Mouse (Mus musculus) kidney, postnatal 10 days (tissue): ENCODE results near the gene Trim60.
"Not testable (repeated sequence)": the region's sequence is repeated elsewhere in the genome, so short reads cannot be mapped to it uniquely, and the experiment has no call there.

ENCODE experiments used
- DNase-seq: peaks from one replicate; pipeline ENCODE4 v3.0.0; 2021; ENCODE audit warnings: mixed read lengths

The Trim60 gene

GRCm38 (mm10) chr8:65018423-65018822, at the start of gene Trim60, which contains the start of gene Trim61:
Gene Trim60, minus strand, starts transcription at chr8:65018584.
Gene Trim61, minus strand, starts transcription at chr8:65018523.
- DNase-seq: no peak

GRCm38 (mm10) chr8:65067694-65068472, 49.5 kb upstream of the Trim60 start:
- DNase-seq: no peak

DNA sequence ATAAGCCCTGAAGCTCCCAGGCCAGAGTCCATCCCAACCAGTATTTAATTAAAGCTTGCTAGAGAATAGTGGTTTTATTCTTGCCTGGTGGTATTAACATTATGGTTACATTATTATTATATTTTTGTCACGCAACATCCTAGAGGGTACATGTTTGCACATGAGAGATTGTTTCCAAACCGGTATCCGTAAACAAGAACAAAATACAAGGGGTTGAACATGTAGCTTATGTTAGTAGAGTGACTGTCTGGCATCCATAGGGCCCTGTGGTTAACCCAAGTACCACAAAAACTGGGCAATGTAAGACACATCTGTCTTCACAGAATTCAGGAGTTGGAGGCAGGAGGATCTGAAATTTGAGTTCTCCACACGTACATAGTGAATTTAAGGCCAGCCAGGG, 48.6 kb upstream of the Trim60 start:
- no peak for DNase-seq

- no peak for DNase-seq
Measured at GRCm38 (mm10) chr8:65065622-65066021, 47.2 kb upstream of the Trim60 start.

GRCm38 (mm10) chr8:65064071-65064470, 45.7 kb upstream of the Trim60 start:
- no peak for DNase-seq

DNA sequence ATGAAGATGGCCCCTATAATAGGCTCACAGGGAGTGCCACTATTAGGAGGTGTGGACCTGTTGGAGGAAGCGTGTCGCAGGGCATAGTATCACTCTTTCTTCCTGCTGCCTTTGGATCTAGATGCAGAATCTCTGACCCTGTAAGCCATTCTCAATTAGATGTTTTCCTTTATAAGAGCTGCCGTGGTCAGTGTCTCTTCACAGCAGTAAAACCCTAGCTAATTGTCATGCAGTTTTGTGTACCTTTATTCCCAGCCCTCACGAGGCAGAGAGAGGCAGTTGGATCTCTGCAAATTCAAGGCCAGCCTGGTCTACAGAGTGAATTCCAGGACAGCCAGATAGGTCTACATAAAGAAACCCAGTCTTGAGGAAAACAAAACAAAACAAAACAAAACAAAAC, 43.8 kb upstream of the Trim60 start:
- no peak for DNase-seq

DNA sequence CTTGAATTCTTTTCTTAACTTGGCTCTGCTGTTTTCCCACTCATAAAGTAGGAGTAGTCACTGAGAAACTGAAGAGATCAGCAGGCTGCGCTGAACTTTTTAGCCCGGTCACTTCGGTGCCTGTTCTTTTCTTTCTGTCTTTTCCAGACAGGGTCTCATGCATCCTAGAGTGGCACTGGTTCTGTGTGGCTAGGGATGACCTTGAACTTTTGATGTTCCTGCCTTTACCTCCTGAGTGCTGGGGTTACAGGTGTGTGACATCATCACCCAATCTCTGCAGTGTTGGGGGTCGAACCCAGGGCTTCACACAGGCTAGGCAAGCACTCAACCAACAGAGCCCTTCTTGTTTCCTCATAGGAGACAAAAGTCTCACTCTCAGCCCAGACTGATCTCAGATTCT, 38.3 kb upstream of the Trim60 start:
- no peak for DNase-seq

- no peak for DNase-seq
Measured at GRCm38 (mm10) chr8:65053968-65054367, 35.6 kb upstream of the Trim60 start.

DNA sequence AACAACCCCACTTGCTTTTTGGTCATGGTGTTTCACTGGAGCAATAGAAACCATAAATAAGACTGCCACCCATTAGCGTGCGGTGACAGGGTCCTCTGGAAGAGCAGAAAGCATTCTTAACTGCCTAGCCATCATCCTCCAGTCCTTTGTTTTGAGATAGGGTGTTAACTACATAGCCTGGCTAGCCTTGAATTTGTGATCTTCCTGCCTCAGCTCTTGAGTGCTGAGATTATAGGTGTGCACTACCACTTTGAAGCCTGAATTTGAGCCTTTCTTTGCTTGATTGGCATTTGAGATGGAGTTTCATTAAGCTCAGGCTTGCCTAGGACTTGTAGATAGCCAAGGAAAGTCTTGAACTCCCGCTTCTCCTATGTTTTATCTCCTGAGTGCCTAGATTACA, 35.2 kb upstream of the Trim60 start:
- DNase-seq: no peak

DNA sequence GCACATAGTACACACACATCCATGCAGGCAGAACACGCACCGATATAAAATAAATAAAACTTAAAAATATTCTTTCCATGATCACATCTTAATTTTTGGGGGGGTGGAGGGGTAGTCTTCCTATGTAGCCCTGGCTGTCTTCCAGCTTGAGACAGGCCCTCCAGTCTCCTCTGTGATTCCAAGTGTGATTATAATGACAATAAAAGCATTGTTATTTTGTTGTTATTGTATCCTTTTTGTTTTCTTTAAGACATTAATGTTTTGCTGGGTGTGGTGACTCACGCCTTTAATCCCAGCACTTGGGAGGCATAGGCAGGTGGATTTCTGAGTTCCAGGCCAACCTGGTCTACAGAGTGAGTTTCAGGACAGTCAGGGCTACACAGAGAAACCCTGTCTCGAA, 29.4 kb upstream of the Trim60 start:
- no peak for DNase-seq

GRCm38 (mm10) chr8:65047193-65047592, 28.8 kb upstream of the Trim60 start:
- DNase-seq: no peak

DNA sequence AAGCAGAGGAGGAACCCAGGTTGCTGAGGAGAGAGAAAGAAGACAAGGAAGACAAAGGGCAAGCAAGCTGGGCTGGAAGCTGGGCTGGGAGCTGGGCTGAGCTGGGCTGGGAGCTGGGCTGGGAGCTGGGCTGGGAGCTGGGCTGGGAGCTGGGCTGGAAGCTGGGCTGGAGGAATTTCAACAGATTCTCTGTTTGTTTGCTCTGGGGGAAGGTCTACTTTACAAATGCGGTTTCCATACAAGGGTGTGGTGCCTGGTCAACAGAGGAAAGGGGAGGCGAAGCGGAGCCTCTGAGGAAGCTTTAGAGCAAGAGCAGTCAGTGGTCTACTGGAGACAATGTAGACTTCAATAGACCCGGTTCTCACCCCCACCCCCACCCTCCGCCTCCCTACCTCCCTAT, 28.2 kb upstream of the Trim60 start:
- no peak for DNase-seq

- DNase-seq: peak; percentile 66
Measured at GRCm38 (mm10) chr8:65037117-65037533, 18.7 kb upstream of the Trim60 start, which contains the start of gene Apela. Gene Apela, minus strand, starts transcription at chr8:65037336.

GRCm38 (mm10) chr8:65034136-65034535, 15.8 kb upstream of the Trim60 start:
- no peak for DNase-seq

GRCm38 (mm10) chr8:65033056-65033455, 14.7 kb upstream of the Trim60 start:
- no peak for DNase-seq

- DNase-seq: no peak
Measured at GRCm38 (mm10) chr8:65032107-65032506, 13.7 kb upstream of the Trim60 start.

DNA sequence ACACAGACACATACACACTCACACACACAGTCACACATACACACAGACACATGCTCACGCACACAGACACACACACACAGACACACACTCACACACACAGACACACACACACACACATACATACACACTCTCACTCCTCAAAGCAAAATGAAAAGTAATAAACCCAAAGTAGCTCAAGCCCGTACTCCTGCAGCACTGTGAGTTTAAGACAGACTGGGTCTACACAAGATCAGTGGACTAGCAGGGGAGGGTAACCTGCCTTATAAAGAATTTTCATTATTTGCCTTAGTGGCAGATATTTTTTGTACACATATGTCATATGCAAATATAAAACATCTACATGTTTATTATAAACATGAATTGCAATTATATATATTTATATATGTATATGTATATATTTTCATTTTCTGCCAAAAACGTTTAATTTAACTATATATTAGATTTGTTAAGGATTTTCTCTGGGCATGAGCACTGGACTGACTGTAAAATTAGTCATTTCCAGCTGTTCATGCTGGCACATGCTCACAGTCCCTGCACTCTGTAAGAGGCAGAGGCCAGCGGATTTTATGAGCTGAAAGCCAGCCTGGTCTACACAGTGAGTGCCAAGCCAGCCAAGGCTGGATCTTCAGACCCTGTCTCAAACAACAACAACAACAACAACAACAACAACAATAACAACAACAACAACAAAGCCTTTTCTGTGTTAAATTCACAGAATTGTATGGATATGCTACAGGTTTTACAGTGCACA, 12.5 kb upstream of the Trim60 start:
- no peak for DNase-seq

DNA sequence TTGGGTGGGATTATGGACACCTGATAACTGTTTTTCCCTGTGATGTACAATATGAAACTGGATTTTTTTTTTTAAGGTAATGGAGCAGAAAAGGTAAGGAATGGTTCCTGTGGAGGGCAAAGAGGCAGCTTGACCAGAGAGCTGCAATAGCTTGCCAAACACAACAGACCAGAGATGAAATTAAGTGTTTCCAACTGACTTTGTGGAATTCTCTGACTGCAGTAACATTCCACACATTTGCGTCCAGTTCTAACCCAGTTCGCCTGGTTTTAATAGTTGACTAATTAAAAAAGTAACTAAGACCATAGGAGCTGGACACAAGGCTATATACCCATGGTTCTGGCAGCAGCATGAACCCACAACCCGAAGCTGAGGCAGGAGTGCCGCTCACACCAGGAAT, 11.4 kb upstream of the Trim60 start:
- DNase-seq: no peak

DNA sequence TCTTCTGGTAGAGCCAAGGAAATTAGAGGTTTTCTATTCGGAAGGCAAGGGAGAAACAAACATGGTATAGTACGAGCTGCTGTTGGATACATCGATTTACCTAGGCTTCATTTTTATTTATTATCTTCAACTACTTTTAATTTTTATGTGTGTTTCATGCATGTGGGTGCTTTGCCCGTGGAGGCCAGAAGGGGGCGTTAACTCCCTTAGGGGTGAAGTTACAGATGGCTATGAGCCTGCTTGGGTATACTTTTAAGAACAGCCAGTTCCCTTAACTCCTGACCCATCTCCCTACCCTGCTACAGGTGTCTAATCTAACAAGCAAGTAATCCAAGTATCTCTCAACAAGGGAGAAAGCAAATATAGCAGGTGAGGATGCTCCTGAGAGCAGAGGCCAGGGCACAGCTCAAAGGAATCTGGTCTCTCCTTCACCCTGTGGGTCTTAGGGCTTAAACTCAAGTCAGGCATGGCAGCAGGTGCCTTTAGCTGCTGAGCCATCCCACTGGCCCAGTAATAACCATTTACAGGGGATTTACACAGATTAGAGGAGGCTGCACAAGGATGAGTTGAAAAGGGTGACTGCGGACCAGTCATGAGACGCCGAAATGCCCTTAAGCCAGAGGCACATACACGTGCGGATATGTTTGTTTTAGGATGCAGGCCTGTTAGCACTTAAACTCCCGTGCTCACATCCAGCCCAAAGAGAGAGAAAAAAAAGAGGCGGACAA, 10.7 kb upstream of the Trim60 start:
- no peak for DNase-seq

GRCm38 (mm10) chr8:65022485-65022884, 4.1 kb upstream of the Trim60 start:
- DNase-seq: peak; percentile 83

DNA sequence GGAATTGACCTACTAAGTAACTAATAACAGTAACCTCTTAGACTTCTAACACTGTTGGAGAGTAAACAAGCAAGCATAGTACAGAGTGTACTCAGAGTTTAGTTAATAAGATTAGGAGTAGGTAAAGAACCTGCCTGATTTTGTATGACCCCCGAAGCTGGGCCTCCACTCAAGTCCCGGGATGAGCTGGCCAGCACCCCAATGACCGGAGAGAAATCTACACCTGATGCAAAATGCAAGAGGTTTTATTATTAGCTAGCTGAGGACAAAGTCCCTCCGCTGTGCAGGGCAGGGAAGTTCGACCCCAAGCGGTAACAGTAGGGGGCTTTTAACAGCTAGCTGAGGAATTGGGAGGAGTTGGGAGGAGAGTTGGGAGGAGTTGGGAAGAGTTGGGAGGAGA, 10.8 kb downstream of the Trim60 start:
- DNase-seq: not testable (repeated sequence)

GRCm38 (mm10) chr8:64998806-64999365, 19.5 kb downstream of the Trim60 start:
- DNase-seq: no peak

- DNase-seq: no peak
Measured at GRCm38 (mm10) chr8:64987731-64988130, 30.7 kb downstream of the Trim60 start, which contains the start of gene Trim75. Gene Trim75, minus strand, starts transcription at chr8:64987831.
